Mouse (Mus musculus): ENCODE measurements around the gene Psmd2. TPM values are rescaled to one million over a fixed set of nuclear protein-coding genes. Genes with fewer than 3 reads are reported as not detected.
A peak's percentile ranks its signal among the peaks of the same experiment; 100 is the strongest.

Psmd2 gene
- polyA plus RNA-seq, 1 experiment = not detected

- TF ChIP-seq CTCF (IDR thresholded peaks at IDR 0.05; ENCODE audit: insufficient read depth, low read depth, low read length) (no peak), POLR2A (IDR thresholded peaks at IDR 0.05; ENCODE audit: insufficient read depth, low read depth, low read length) (no peak)
- Histone ChIP-seq H3K4me3 (ENCODE audit: insufficient read depth, low read depth, low read length) (peak overlapping the region; percentile 22), H3K4me1 (ENCODE audit: control insufficient read depth, insufficient read depth, low read length) (peaks cover 28% of the 10 kb centered on the region), H3K27ac (ENCODE audit: insufficient read depth, low read depth, low read length) (peak overlapping the region; percentile 91)
- 21% methylated on average over 8 of the region's 8 CpGs for WGBS
Observed at GRCm38 (mm10) chr16:20694781-20695180, 43.3 kb downstream of the Psmd2 start.

GRCm38 (mm10) chr16:20695622-20696323 lies 44.3 kb downstream of the Psmd2 start:
- WGBS = 1% methylated on average over 46 of the region's 46 CpGs
- H3K4me3 ChIP-seq (ENCODE audit: insufficient read depth, low read depth, low read length) = peak overlapping the region; percentile 73
- peak overlapping the region; percentile 91 for H3K27ac ChIP-seq (ENCODE audit: insufficient read depth, low read depth, low read length)
- H3K4me1 ChIP-seq (ENCODE audit: control insufficient read depth, insufficient read depth, low read length) = peaks cover 32% of the 10 kb centered on the region
- peak; percentile 23; the same call in 1 of the 2 replicates for TF ChIP-seq POLR2A (IDR thresholded peaks at IDR 0.05; ENCODE audit: insufficient read depth, low read depth, low read length)
- TF ChIP-seq CTCF (IDR thresholded peaks at IDR 0.05; ENCODE audit: insufficient read depth, low read depth, low read length) = no peak

- Histone ChIP-seq H3K4me1 (ENCODE audit: control insufficient read depth, insufficient read depth, low read length) (peaks cover 41% of the 10 kb centered on the region), H3K4me3 (ENCODE audit: insufficient read depth, low read depth, low read length) (no peak overlapping the region), H3K27ac (ENCODE audit: insufficient read depth, low read depth, low read length) (no peak overlapping the region)
- WGBS = 80% methylated on average over 5 of the region's 5 CpGs
- TF ChIP-seq CTCF (IDR thresholded peaks at IDR 0.05; ENCODE audit: insufficient read depth, low read depth, low read length) = no peak
- TF ChIP-seq POLR2A (IDR thresholded peaks at IDR 0.05; ENCODE audit: insufficient read depth, low read depth, low read length) = no peak
Observed at GRCm38 (mm10) chr16:20699266-20699665, 47.8 kb downstream of the Psmd2 start.

GRCm38 (mm10) chr16:20700036-20700435 lies 48.6 kb downstream of the Psmd2 start:
- H3K27ac ChIP-seq (ENCODE audit: insufficient read depth, low read depth, low read length) = no peak overlapping the region
- no peak overlapping the region for H3K4me3 ChIP-seq (ENCODE audit: insufficient read depth, low read depth, low read length)
- H3K4me1 ChIP-seq (ENCODE audit: control insufficient read depth, insufficient read depth, low read length) = peaks cover 33% of the 10 kb centered on the region
- 35% methylated on average over 5 of the region's 5 CpGs for WGBS
- no peak for TF ChIP-seq CTCF (IDR thresholded peaks at IDR 0.05; ENCODE audit: insufficient read depth, low read depth, low read length)
- no peak for TF ChIP-seq POLR2A (IDR thresholded peaks at IDR 0.05; ENCODE audit: insufficient read depth, low read depth, low read length)

- Histone ChIP-seq H3K27ac (ENCODE audit: insufficient read depth, low read depth, low read length) (no peak overlapping the region), H3K4me3 (ENCODE audit: insufficient read depth, low read depth, low read length) (no peak overlapping the region), H3K4me1 (ENCODE audit: control insufficient read depth, insufficient read depth, low read length) (peaks cover 24% of the 10 kb centered on the region)
- TF ChIP-seq POLR2A (IDR thresholded peaks at IDR 0.05; ENCODE audit: insufficient read depth, low read depth, low read length) (no peak), CTCF (IDR thresholded peaks at IDR 0.05; ENCODE audit: insufficient read depth, low read depth, low read length) (no peak)
- 50% methylated on average over 7 of the region's 7 CpGs for WGBS
Observed at GRCm38 (mm10) chr16:20701316-20701715, 49.9 kb downstream of the Psmd2 start.

GRCm38 (mm10) chr16:20701729-20702521 lies 50.5 kb downstream of the Psmd2 start:
- Histone ChIP-seq H3K4me3 (ENCODE audit: insufficient read depth, low read depth, low read length) (no peak overlapping the region), H3K27ac (ENCODE audit: insufficient read depth, low read depth, low read length) (no peak overlapping the region), H3K4me1 (ENCODE audit: control insufficient read depth, insufficient read depth, low read length) (peaks cover 28% of the 10 kb centered on the region)
- TF ChIP-seq CTCF (IDR thresholded peaks at IDR 0.05; ENCODE audit: insufficient read depth, low read depth, low read length) (no peak), POLR2A (IDR thresholded peaks at IDR 0.05; ENCODE audit: insufficient read depth, low read depth, low read length) (no peak)
- WGBS = 33% methylated on average over 12 of the region's 12 CpGs

GRCm38 (mm10) chr16:20702522-20702893 lies 51.1 kb downstream of the Psmd2 start:
- WGBS = 16% methylated on average over 8 of the region's 8 CpGs
- Histone ChIP-seq H3K27ac (ENCODE audit: insufficient read depth, low read depth, low read length) (no peak overlapping the region), H3K4me3 (ENCODE audit: insufficient read depth, low read depth, low read length) (no peak overlapping the region), H3K4me1 (ENCODE audit: control insufficient read depth, insufficient read depth, low read length) (peaks cover 33% of the 10 kb centered on the region)
- TF ChIP-seq POLR2A (IDR thresholded peaks at IDR 0.05; ENCODE audit: insufficient read depth, low read depth, low read length) = no peak
- peak; percentile 33; the same call in 1 of the 2 replicates for TF ChIP-seq CTCF (IDR thresholded peaks at IDR 0.05; ENCODE audit: insufficient read depth, low read depth, low read length)

GRCm38 (mm10) chr16:20703071-20703470 lies 51.6 kb downstream of the Psmd2 start:
- Histone ChIP-seq H3K27ac (ENCODE audit: insufficient read depth, low read depth, low read length) (no peak overlapping the region), H3K4me3 (ENCODE audit: insufficient read depth, low read depth, low read length) (no peak overlapping the region), H3K4me1 (ENCODE audit: control insufficient read depth, insufficient read depth, low read length) (peaks cover 38% of the 10 kb centered on the region)
- TF ChIP-seq POLR2A (IDR thresholded peaks at IDR 0.05; ENCODE audit: insufficient read depth, low read depth, low read length) (no peak), CTCF (IDR thresholded peaks at IDR 0.05; ENCODE audit: insufficient read depth, low read depth, low read length) (no peak)
- 90% methylated on average over 10 of the region's 10 CpGs for WGBS

Data from olfactory bulb, adult 2 months (tissue).